Mouse (Mus musculus) CD4-positive helper T cell, adult 2 months (primary cell): ENCODE results near the gene Gm28048.

Experiments
- DNase-seq: peaks from one replicate; pipeline ENCODE4 v3.0.0-alpha.2; 2012; ENCODE audit warnings: low read depth, missing footprints, low spot score

Gene Gm28048

GRCm38 (mm10) chr11:22990393-22991126, 8.7 kb upstream of the Gm28048 start, which contains the start of gene Cct4:
TSS of gene Cct4 (plus strand) at chr11:22990519.
- peak; percentile 90 for DNase-seq

- DNase-seq: no peak
Measured at GRCm38 (mm10) chr11:22989786-22990185, 7.9 kb upstream of the Gm28048 start.

GRCm38 (mm10) chr11:22987357-22987756, 5.5 kb upstream of the Gm28048 start:
- DNase-seq: peak; percentile 76

- DNase-seq: no peak
Measured at GRCm38 (mm10) chr11:22985510-22985909, 3.6 kb upstream of the Gm28048 start.

- DNase-seq: no peak
Measured at GRCm38 (mm10) chr11:22982846-22983245, 956 bp upstream of the Gm28048 start.

- no peak for DNase-seq
Measured at GRCm38 (mm10) chr11:22981543-22981950, 343 bp downstream of the Gm28048 start.

GRCm38 (mm10) chr11:22981041-22981440, 849 bp downstream of the Gm28048 start:
- no peak for DNase-seq

- no peak for DNase-seq
Measured at GRCm38 (mm10) chr11:22979221-22979620, 2.7 kb downstream of the Gm28048 start.

- DNase-seq: no peak
Measured at GRCm38 (mm10) chr11:22978711-22979110, 3.2 kb downstream of the Gm28048 start.

GRCm38 (mm10) chr11:22978215-22978614, 3.7 kb downstream of the Gm28048 start:
- no peak for DNase-seq

GRCm38 (mm10) chr11:22973599-22973998, 8.3 kb downstream of the Gm28048 start:
- DNase-seq: no peak

GRCm38 (mm10) chr11:22972746-22973526, 9.0 kb downstream of the Gm28048 start:
- DNase-seq: peak; percentile 88

GRCm38 (mm10) chr11:22971835-22972709, 9.8 kb downstream of the Gm28048 start, which contains the start of gene Zrsr1:
TSS of gene Zrsr1 (plus strand) at chr11:22972005.
- peak; percentile 88 for DNase-seq

- DNase-seq: no peak
Measured at GRCm38 (mm10) chr11:22970546-22970945, 11.3 kb downstream of the Gm28048 start.

- peak; percentile 67 for DNase-seq
Measured at GRCm38 (mm10) chr11:22969486-22969885, 12.4 kb downstream of the Gm28048 start.

- DNase-seq: peak; percentile 36
Measured at GRCm38 (mm10) chr11:22965503-22965902, 16.4 kb downstream of the Gm28048 start.

GRCm38 (mm10) chr11:22964401-22964800, 17.5 kb downstream of the Gm28048 start:
- no peak for DNase-seq

GRCm38 (mm10) chr11:22962101-22962500, 19.8 kb downstream of the Gm28048 start:
- DNase-seq: no peak

GRCm38 (mm10) chr11:22957791-22958374, 24.0 kb downstream of the Gm28048 start:
- peak; percentile 27 for DNase-seq

GRCm38 (mm10) chr11:22956830-22957229, 25.1 kb downstream of the Gm28048 start:
- peak; percentile 51 for DNase-seq

GRCm38 (mm10) chr11:22956346-22956745, 25.5 kb downstream of the Gm28048 start:
- DNase-seq: no peak
